Mouse (Mus musculus) retina, adult 2 months (tissue): Measurements from ENCODE around the gene Fzd9.

Experiments used
- DNase-seq: peaks from one replicate; pipeline ENCODE4 v3.0.0-alpha.2; 2012; ENCODE audit warnings: low read depth, low spot score

The Fzd9 gene

DNA sequence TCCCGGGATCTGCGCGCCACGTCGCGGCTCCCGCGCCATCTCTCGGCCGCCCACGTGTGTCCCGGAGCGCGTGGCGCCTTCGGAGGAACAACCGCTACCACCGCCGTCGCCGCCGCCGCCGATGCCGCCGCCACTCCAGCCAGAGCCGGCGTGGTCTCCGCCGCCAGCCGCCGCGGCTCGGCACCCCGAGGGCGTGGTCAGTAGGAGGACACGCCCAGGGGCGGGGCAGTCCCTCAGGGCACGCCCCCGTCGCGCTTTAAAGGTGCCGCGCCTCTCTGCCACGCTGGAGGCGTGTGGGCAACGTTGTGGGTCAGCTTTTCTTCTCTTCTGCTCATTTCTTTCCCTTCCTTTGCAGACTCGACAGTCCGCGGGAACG is at the start of gene Fzd9:
TSS of gene Fzd9 (minus strand) at position 152 of the 376 bp plus-strand sequence.
- DNase-seq: peak; percentile 49

DNA sequence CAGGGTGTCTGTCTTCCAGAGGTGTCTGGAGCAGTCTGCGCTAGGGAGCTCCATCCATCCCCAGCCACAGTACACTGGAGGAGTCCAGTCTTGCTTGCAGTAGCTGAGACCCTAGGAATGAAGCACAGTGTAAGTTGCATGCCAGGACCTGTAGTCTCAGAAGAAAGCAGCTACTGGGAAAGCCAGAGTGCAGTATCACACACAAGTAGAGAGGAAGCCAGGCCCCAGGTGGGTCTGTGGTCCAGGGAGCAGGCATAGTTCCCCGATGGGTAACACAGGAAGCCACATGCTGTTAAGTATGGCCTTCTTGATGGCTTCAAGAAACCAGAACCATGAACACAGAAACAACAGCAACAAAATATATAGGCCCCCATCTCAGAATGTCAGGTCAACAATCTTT is 41.0 kb upstream of the Fzd9 start:
- DNase-seq: no peak

DNA sequence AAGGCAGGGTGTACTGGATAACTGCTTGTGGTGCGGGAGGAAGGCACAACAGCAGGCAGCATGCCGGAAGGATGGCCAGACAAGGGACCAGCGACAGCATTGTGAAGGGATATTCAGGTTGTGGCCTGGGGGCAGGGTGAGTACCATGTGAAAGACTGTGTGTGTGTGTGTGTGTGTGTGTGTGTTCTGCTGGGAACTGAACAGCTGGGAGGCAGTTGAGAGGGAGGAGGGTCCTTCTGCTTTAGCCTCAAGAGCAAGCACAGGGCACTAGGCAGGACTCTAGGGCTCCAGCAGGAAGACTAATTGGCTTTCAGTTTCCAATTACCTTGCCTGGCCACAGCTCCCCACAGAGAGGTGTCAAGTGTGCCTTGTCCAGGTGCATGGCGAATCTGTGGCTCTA is 40.2 kb upstream of the Fzd9 start:
- no peak for DNase-seq

DNA sequence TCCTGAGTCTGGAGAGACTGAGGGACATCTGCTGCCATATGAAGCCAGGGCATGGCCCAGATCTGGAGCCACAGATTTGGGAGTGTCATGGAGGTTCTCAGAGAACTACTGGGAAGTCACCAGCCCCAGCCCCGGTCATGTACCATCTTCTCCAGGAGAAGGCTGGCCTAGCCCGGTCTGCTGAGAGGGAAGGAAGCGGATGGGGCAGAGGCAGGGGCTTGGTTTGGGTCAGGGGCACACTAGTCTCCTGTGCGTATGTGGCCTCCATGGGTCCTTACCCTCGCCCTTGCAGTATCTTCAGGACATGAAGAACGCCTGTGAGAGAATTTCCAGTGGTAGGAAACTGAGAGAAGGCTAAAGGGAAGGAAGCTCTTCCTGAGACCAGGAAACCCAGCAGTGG is 39.7 kb upstream of the Fzd9 start:
- DNase-seq: no peak

DNA sequence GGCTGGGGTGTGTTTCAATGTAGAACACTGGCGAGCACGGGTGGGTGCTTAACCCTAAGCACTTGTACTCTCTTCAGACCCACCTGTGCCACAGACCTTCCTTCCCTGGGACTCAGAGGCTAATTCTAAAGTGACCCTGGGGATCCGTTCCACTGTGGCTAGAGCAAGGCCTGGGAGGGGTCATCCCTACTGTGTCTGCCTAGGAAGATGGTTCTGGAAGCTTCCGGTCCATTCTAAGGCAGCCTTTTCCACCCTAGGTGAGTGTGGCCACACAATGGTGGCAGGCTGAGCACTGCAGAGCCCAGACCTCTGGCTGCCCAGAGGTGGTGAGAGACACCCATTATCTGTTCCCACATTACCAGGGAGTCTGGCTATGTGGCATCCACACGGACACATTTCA is 35.9 kb upstream of the Fzd9 start:
- DNase-seq: no peak

DNA sequence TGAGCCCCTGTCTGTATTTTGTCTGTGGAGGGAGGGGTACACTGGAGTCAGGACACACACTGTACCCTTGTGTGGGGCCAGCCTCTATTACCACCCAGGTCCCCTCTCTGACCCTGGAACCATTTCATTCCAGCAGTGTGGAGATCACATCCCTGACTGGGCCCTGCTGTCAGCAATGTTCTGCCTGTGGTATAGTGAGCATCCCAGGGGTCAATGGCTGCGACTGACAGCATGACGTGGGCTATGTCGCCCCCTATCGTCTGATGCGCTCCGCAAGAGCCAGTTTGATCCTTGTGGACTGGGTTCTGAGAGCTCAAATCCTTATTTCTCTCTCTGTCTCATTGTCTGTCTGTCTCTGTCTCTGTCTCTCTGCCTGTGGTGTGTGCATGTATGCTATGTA is 35.2 kb upstream of the Fzd9 start:
- peak; percentile 41 for DNase-seq

DNA sequence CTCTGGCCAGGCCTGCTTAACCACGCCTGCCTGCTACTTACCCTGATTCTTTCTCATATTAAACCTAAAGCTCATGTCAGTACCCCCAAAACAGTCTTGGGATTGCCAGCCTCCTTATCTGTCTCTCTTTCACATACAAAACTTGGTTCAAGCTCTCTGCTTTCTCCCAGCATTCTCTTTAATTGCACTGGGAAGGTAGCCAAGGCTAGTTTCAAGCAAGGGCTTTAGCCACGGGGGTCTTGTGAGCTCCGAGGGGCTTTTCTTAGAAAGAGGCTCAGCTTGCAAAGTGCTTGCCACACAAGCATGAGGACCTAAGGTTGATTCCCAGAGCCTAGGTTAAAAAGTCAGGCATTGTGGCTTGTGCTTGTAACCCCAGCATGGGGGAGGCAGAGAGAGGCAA is 34.2 kb upstream of the Fzd9 start:
- no peak for DNase-seq

DNA sequence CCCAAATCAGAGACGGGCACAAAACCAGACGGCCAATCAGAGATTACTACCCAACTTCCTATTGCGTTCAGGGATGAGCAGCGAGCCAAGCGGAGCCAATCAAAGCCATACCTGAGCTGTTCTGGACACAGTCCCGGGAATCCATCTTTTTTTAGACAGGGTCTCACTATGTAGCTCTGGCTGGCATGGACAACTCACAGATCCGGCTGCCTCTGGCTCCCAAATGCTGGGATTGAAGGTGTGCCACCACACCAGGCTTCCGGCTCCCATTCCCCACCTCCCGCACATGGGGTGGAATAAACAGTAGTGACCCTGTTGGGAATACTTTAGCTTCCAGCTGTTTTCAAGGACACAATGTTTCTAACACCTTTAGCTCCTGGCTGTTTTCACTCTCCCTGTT is 29.2 kb upstream of the Fzd9 start:
- DNase-seq: no peak

DNA sequence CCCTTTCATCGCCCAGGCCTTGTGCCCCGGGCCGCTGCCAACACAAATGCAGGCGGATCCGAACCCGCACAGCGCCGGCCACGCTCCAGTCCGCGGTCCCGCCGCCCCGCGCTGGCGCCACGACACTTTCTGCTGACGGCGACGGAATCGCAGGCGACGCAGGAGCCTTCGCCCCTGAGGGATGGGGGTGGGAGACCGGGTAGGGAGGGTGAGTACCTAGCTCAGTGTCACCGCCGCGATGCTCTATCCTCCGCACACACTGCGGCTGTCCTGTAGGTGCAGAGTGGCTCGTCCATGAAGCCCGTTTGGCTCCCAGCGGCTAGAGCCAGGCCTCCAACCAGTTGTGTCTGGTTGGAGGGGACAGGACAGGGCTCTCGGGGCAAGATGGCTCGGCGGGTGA is 25.6 kb upstream of the Fzd9 start:
- no peak for DNase-seq

DNA sequence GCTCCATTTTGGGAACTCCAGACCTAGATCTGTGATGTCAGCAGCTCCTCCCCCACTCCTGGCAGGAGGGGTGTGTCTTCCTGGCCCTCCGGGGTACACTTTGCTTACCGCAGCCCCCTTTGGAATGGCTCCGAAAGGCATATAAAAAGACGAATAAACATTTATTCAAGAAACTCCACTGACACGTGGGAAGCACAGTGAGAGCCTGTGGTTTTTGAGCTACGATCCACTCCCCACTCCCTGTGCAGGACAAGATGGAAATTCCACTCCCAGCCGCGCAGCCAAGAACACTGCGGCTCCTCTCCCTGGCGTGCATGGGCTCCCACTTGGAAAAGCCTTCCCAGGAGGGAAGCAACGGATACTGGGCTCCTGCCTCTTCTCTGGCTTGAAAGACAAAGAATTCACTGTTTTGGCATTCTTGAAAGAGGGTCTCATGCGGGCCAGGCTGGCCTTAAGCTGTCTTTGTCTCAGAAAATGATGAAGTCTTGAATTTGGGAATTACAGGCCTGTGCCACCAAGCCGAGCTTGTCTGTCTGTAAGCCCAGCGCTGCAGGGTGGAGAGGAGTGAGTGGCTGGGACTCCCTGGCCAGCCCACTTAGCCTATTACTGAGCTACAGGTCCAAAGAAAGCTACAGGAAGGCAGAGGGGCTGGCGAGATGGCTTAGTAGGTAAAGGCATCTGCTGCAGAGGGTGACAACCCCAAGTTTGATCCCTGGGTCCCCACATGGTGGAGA is 23.8 kb upstream of the Fzd9 start:
- DNase-seq: no peak

DNA sequence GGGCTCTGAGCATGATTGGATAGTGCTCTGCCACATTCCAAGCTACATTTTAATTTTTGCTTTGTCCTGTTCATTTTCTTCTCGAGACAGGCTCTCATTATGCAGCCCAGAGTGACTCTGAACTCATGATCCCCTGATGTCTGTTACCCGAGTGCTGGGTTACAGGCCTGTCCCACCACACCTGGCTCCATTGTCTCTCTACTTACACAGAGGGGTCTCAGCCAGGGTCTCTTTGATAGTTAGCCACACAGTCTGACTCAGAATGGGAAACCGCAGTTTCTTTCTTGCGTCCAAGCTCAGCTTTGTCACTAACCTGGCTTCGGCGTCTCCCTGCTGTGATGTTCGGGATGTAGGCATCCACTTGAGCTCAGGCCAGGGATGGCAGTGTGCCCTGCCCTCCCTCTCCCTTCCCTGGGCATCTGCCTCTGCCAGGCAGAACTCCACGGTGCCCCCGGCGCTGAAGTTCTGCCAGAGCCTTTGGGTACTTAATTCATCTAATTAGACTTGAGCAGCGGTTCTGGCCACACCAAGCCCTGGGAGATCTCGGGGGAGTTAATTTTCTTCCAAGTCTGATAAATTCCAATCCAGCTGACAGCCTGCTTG is 20.6 kb upstream of the Fzd9 start:
- DNase-seq: no peak

DNA sequence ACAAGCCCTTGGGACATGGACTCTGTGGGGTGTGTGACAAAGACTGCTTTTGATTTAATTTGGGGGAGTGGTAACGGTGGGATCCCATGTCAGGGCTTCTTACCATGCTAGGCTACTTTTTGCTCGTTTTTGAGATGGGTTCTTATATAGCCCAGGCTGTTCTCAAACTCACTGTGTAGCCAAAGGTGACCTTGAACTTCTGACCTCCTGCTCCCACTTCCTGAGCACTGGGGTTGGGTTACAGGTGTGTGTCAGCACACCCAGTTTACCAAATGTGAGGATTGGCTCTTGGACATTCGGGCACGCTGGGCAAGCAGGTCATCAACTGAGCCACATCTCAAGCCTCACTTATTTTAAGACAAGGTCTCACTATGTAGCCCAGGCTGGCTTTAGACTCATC is 19.3 kb upstream of the Fzd9 start:
- DNase-seq: no peak

DNA sequence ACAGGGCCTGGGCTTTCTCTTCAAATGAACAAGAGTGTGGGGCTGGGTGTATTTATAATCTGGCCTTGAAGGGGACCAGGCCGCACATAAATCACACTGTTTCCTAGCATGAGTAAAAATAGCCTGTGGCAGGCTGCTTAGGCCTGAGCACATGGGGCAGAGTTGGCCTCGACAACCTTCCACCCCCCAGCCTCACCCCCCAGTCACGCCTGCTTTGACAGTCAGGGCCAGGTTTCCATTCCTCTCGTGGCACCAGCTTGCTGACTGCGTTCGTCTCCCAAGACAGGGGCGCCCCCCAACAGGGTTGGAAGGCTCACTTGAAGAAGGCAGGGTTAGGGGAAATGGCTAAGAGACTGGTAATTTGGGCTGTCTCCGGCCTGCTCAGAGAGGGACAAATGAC is 18.4 kb upstream of the Fzd9 start:
- no peak for DNase-seq

DNA sequence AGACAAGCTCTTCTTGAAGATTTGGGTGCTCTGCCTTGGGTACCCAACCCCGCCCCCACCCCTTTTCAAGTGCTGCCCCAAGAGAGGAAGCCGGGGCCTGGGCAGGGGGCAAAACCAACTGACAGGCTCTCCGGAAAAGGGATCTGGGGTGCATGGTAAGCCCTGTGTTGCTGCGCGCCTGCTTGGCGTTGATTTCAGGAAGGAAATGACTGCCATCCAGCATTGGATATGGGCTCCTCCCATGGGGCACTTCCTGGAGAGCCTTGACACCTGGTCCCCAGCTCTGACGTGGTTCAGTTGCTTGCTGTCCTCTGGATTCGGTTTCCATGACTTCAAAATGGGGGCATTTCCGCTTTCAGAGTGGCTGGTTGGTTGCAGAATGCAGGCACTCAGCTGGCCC is 13.5 kb upstream of the Fzd9 start:
- DNase-seq: no peak

DNA sequence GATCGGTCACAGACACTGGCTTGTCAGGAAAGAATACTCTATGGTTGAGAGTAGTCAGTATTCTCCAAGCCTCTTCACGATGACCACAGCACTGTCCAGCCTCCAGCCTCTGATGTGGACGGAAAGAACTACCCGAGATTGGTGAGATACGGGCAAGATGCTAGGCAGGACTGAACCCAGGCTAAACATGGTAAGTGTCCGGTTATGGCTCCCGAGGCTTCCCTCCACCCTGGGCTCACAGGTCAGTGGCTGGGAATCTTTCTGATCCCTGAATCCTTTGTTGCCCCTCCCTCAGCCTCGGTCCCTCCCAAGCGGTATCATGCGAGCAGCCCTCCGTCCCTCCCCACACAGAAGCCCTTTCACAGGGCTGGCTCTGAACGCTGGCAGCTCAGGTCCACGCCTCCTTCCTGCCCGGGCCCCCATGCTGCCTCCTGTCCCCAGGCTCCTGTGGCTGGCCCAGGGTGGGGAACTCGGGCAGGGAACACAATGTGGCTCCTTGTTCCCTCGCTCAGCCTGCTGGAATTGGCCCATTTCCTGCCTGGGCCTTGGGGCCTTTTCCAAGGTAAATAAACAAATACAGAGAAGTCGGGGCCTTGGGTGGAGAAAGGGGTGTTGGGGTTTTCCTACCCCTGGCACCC is 13.0 kb upstream of the Fzd9 start:
- DNase-seq: no peak

DNA sequence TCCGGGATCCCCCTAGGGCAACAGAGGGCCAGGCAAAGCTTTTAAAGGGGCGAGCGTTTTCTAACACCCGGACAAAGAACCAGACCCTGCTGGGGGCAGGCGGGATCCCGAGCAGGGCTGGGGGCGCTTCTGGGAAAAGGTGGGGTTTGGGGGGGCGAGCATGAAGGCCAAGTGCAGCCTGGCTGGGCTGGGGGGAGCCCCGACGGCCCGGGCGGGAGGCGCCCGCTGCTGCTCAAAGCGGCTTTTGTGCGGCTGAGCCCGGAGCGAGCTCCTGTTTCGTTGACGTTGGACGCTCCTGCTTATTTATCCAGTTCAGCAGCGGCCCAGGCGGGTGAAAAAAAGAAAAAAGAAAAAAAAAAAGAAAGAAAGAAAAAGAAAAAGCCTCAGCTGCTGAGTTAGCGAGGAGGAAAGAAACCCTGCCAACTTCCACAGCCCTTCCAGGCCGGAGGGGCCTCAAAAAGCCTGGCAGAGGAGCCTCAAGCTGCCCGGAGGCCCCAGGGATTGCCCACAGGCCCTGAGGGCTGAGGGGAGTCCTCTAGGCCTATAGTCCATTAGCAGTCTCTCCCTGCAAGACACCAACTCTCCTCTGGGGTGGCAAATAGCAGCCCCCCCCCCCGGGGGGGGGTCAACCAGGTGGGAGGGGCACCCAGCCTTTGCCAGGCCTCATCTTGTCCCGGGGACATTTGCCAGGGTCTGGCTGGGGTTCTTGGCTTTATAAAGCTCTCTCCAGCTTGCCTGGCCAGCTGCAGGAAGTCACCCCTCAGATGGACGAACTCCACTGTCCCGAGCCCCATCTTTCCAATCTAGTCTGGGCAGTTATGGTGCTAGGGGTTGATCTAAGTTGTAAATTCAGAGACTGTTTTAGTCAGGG is 7.5 kb upstream of the Fzd9 start:
- DNase-seq: no peak

DNA sequence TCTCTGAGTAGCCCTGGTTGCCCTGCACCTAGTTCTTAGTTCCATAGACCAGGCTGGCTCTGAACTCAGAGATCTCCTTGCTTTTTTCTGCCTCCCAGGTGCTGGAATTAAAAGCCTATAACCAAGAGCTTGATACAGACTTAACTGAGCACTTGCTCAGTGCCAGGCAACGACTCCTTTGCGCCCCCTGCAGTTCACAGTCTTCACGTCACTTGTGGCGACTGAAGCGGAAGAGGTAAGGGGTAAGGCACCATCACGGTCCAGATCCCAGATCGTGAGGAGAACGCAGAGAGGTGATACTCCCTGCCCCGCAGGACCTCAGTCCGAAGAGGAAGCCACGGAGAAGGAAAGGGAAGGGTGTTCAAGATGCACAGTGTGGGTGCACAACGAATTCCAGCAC is 6.5 kb upstream of the Fzd9 start:
- no peak for DNase-seq

DNA sequence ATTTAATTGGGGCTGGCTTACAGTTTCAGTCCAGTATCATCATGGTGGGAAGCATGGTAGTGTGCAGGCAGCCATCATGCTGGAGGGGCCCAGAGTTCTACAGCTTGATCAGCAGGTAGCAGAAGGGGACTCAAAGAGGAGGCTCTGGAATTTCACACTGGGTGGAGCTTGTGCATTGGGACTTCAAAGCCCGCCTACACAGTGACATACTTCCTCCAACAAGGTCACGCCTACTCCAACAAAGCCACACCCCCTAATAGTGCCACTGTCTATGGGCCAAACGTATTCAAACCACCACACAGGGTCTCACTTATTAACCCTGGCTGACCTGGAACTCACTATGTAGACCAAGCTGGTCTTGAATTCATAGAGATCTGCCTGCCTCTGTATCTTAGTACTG is 5.1 kb upstream of the Fzd9 start:
- DNase-seq: no peak

DNA sequence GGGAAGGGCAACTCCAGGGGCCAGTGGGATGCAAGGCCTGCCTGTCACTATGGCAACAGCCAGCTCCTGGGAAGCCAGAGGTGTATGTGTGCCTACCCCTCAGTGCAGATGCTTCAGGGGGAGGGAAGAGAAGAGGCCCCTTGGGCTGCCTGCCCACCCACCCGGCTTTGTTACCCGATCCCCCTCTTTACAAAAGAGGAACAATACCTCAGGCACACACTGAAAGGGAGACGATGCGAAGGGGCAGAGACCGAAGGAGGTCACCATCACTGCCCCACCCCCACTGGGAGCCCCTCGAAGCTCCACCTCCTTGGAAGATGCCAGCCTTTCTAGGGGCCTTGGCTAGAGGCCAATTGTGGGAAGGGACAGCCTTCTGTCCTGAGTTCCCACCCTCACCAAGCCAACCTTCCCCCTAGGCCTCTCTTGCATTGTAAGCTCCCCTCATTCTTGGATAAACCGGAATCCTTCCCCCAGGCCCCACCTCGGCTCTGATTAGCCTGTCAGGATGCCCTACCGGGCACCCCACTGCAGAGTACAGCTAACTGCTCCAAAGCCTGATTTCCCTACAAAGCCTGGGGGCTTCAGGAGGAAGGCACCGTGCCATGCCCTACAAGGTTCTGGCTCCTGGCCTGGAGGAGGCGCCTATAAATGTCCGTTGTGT is 2.8 kb upstream of the Fzd9 start:
- no peak for DNase-seq

DNA sequence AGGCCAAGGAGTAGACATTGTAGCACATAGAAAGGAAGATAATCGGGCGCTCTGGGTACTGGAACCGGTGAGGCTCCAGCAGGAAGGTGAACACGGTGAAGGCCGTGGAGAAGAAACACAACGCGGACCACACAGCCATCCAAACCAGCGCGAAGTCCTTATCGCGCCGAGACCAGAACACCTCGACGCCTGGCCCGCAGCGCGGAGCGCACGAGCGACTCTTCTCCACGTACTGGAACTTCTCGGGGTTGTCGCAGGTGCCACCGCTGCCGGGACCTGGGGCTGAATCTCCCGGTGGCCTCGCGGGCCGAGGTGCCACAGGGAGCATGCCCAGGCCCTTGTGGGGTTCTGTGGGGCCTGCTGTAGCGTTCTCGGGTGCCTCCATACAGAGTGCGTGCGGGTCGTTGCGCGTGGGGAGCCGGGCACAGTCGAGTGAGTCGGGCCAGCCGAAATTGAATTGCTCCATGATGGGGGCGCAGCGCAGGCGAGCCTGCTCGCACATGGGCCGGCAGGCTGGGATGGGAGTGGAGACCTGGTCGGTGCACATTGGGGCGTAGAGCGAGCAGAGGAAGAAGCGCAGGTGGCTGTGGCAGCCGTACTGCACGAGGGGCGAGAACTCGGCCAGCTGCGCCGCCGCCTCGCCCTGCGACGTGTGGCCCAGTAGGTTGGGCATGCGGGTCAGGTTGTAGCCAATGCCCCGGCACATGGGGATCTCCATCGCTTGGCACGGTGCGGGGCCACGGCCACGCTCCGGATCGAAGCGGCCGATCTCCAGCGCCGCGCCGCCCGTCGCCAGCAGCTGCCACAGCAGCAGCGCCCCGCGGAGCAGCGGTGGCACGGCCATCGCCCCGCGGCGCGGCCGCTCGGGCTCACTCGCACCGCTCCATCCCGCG is 598 bp downstream of the Fzd9 start:
- DNase-seq: no peak
